Mouse (Mus musculus) cerebral cortex, adult 2 months (tissue): ENCODE measurements around the gene Cetn4.

Experiments used
- WGBS: fragments of 180-500 bp; shearing (Covaris S2); methylation state at CpG from one replicate; pipeline ENCODE4 v1.1.7; 2018; 5-methylcytosine and 5-hydroxymethylcytosine counted together

Cetn4 gene

GRCm38 (mm10) chr3:37312370-37312941 is at the start of gene Cetn4, which contains the start of gene Bbs12:
TSS of gene Cetn4 (minus strand) at chr3:37312708.
TSS of gene Bbs12 (plus strand) at chr3:37312554.
- WGBS: under 1% methylated on average over 51 of the region's 54 CpGs

- WGBS: 68% methylated on average over 9 of the region's 9 CpGs
Measured at GRCm38 (mm10) chr3:37360729-37361128, 48.2 kb upstream of the Cetn4 start.

GRCm38 (mm10) chr3:37354737-37355136 is 42.2 kb upstream of the Cetn4 start:
- 84% methylated on average over 1 of the region's 1 CpGs for WGBS

- WGBS: 82% methylated on average over 10 of the region's 10 CpGs
Measured at GRCm38 (mm10) chr3:37353951-37354481, 41.5 kb upstream of the Cetn4 start.

GRCm38 (mm10) chr3:37350386-37350785 is 37.9 kb upstream of the Cetn4 start:
- WGBS: 78% methylated on average over 7 of the region's 7 CpGs

- WGBS: 27% methylated on average over 8 of the region's 8 CpGs
Measured at GRCm38 (mm10) chr3:37349166-37349548, 36.6 kb upstream of the Cetn4 start.

GRCm38 (mm10) chr3:37348221-37349165 is 36.0 kb upstream of the Cetn4 start, which contains the start of gene Fgf2:
TSS of gene Fgf2 (plus strand) at chr3:37348346.
- 1% methylated on average over 69 of the region's 75 CpGs for WGBS

- 31% methylated on average over 9 of the region's 9 CpGs for WGBS
Measured at GRCm38 (mm10) chr3:37347671-37348070, 35.2 kb upstream of the Cetn4 start.

GRCm38 (mm10) chr3:37342811-37343210 is 30.3 kb upstream of the Cetn4 start:
- 83% methylated on average over 5 of the region's 5 CpGs for WGBS

GRCm38 (mm10) chr3:37341110-37341509 is 28.6 kb upstream of the Cetn4 start:
- WGBS: 72% methylated on average over 5 of the region's 5 CpGs

GRCm38 (mm10) chr3:37334053-37334452 is 21.5 kb upstream of the Cetn4 start:
- WGBS: 94% methylated on average over 4 of the region's 4 CpGs

- WGBS: 74% methylated on average over 6 of the region's 6 CpGs
Measured at GRCm38 (mm10) chr3:37331999-37332449, 19.5 kb upstream of the Cetn4 start.

- WGBS: 87% methylated on average over 1 of the region's 1 CpGs
Measured at GRCm38 (mm10) chr3:37329963-37330362, 17.5 kb upstream of the Cetn4 start.

GRCm38 (mm10) chr3:37328489-37328888 is 16.0 kb upstream of the Cetn4 start:
- WGBS: 77% methylated on average over 2 of the region's 2 CpGs

GRCm38 (mm10) chr3:37326627-37327026 is 14.1 kb upstream of the Cetn4 start:
- 93% methylated on average over 3 of the region's 3 CpGs for whole genome bisulfite sequencing

- WGBS: 67% methylated on average over 5 of the region's 5 CpGs
Measured at GRCm38 (mm10) chr3:37325317-37326112, 13.0 kb upstream of the Cetn4 start.

GRCm38 (mm10) chr3:37324310-37324709 is 11.8 kb upstream of the Cetn4 start:
- 44% methylated on average over 3 of the region's 3 CpGs for WGBS

GRCm38 (mm10) chr3:37316233-37316632 is 3.7 kb upstream of the Cetn4 start:
- 96% methylated on average over 1 of the region's 1 CpGs for WGBS

- WGBS: 21% methylated on average over 1 of the region's 1 CpGs
Measured at GRCm38 (mm10) chr3:37313371-37313770, 863 bp upstream of the Cetn4 start.

GRCm38 (mm10) chr3:37311897-37312369 is 575 bp downstream of the Cetn4 start:
- WGBS: 2% methylated on average over 10 of the region's 10 CpGs

GRCm38 (mm10) chr3:37303392-37304139 is 8.9 kb downstream of the Cetn4 start:
- WGBS: 80% methylated on average over 8 of the region's 8 CpGs
